Mouse (Mus musculus) kidney, postnatal 10 days (tissue): ENCODE data around the gene Ccdc78.

Experiments used
- DNase-seq: peaks from one replicate; pipeline ENCODE4 v3.0.0; 2021; ENCODE audit warnings: mixed read lengths

Gene Ccdc78

GRCm38 (mm10) chr17:25817662-25818061, 31.3 kb downstream of the Ccdc78 start:
- no peak for DNase-seq

- peak; percentile 29 for DNase-seq
Measured at GRCm38 (mm10) chr17:25818851-25819780, 32.7 kb downstream of the Ccdc78 start.

GRCm38 (mm10) chr17:25823452-25823851, 37.1 kb downstream of the Ccdc78 start, which contains the start of gene Wdr24:
Gene Wdr24 (plus strand): TSS chr17:25823627.
- DNase-seq: peak; percentile 81

DNA sequence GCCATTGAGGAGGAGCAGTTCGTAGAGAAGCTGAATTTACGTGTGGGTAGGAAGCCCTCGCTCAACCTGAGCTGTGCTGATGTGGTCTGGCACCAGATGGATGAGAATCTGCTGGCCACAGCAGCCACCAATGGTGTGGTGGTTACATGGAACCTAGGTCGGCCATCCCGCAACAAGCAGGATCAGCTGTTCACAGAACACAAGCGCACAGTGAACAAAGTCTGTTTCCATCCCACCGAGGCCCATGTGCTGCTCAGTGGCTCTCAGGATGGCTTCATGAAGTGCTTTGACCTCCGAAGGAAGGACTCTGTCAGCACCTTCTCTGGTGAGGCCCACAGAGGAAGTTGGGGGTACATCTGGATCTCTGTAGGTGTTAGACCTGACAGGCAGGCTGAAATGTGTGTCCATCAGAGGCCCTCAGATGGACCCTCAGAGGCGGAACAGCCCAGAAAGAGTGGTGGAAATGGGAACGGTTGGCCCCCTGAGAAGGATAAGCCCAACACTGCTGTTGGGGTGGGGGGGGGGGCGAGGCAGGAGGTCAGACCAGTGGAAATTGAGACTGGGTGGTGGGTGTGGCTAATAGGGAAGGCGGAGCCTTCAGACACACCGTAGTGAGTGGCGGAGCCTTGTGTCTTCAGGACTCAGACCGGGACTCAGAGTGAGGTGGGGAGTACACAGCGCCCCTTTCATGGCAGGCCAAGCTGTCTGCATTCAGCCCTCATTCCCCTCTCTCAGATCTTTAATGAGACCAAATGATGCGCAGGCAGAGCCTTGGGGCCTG, 38.2 kb downstream of the Ccdc78 start:
- DNase-seq: no peak

- DNase-seq: peak; percentile 16
Measured at GRCm38 (mm10) chr17:25825311-25825710, 38.9 kb downstream of the Ccdc78 start.

- DNase-seq: no peak
Measured at GRCm38 (mm10) chr17:25825984-25826570, 39.7 kb downstream of the Ccdc78 start.

GRCm38 (mm10) chr17:25827011-25827410, 40.6 kb downstream of the Ccdc78 start:
- DNase-seq: no peak

DNA sequence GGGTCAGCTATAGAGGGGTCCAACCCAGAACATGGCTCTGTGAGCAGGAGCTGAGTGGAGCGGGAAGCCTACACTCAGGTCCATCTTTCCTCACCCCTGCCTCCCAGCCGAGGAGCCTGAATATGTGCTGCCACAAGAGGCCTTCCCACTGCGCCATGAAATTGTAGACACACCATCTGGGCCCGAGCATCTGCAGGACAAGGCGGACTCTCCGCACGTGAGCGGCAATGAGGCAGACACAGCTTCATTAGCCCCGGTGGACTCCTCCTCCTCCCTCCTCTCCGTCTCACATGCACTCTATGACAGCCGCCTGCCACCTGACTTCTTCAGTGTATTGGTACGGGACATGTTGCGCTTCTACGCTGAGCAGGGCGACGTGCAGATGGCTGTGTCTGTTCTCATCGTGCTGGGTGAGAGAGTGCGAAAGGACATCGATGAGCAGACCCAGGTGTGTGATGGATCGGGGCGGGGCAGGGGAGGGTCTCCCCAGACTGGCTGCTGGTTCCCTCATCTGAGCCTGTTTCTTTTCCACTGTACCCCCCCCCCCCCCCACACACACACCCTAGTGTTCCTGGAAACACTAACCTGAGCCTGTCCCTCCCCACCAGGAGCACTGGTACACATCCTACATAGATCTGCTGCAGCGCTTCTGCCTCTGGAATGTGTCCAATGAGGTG, 41.3 kb downstream of the Ccdc78 start:
- DNase-seq: peak; percentile 25

- DNase-seq: peak; percentile 30
Measured at GRCm38 (mm10) chr17:25828223-25828594, 41.8 kb downstream of the Ccdc78 start.

GRCm38 (mm10) chr17:25828712-25829557, 42.6 kb downstream of the Ccdc78 start, which contains the start of gene Jmjd8:
Gene Jmjd8 (plus strand): TSS chr17:25828867.
- DNase-seq: peak; percentile 89

DNA sequence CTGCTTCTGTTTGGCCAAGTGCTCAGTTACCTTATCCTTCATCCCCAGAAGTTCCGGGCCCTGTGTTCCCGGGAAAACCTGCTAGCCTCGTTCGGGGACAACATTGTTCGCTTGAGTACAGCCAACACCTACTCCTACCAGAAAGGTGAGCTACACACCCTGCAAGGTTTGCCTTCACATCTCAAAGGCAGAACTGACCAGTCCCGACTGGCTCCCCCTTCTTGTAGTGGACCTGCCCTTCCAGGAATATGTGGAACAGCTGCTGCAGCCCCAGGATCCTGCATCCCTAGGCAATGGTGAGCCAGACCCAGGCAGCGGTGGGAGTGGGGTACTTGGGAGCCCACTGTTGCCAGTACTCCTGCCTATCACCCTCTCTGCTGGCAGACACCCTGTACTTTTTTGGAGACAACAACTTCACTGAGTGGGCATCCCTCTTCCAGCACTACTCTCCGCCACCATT, 43.2 kb downstream of the Ccdc78 start:
- DNase-seq: peak; percentile 32

GRCm38 (mm10) chr17:25830200-25830753, 43.9 kb downstream of the Ccdc78 start:
- peak; percentile 13 for DNase-seq

- peak; percentile 29 for DNase-seq
Measured at GRCm38 (mm10) chr17:25830806-25831431, 44.5 kb downstream of the Ccdc78 start.

DNA sequence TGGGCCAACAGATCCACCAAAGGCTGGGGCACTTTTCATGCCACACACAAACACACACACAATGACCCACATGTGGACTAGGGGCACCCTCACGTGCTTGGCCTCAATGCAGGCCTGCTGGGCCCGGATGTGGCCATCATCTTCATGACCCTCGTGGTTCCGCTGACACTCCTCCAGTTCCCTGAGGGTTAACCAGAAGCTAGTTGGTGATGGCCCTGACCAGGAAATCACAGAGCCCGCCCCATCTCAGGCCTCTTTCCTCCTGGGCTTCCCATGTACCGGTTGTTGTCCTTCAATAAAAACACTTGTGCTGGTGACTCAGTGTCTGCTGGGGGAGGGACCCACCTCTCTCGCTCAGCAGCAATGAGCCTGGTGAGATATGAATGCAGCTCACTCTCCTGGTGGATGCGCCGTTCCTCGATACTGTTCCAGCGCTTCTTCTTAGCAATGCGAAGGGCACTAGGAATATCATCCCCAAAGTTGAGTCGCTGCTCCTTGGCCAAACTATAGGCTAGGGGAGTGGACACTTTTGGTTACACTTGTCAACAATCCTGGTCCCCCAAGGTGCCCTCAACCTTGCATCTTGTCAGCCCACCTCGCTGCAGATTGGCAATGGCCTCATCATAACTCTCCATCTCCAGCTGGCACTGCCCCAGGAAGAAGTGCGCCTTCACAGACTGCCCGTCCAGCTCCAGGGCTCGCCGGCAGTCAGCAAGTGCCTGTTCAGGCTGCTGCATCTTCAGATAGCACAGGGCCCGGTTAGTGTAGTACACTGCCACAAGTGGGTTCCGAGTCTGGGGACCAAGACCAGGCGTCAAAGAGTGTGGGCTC, 45.3 kb downstream of the Ccdc78 start:
- peak; percentile 57 for DNase-seq

DNA sequence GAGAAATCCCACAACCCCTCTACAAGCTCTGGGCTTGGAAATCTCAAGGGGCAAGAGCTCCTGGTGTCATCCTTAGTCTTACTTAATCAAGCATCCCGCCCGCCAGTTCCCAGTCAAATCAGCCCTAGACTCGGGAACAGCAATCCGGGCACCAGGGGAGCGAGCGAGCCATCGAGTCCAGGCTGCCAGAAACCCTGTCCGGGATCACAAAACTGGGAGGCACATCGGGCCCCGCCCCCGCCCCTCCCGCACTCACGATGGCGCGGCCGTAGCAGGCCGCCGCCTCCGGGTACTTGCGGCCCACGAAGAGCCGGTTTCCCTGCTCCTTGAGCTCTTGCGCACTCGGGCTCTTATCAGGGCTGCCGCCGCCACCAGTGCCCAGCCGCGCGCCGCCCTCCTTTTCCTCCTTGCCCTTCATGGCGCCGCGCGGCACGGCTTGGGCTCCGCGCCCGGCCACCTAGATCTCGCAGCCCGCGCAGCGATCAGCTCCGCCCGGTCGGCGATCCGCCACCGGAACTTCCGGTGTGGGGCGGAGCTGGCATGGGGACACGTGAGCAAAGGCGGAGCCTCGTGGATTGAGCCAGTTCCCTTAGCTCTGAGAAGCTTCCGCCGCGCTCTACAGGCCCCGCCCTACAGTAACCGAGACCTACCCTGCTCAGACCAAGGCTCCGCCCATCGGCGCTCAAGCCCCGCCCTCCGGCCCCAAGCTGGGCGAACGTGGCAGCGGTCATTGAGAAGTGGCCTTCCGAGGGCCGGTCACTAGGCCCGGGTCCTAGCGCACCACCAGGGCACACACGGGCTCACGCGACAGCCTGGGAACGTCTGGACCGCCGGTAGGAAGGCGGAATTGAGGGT, 46.3 kb downstream of the Ccdc78 start:
- peak; percentile 100 for DNase-seq

- peak; percentile 97 for DNase-seq
Measured at GRCm38 (mm10) chr17:25833291-25833663, 46.9 kb downstream of the Ccdc78 start, which contains the start of gene Stub1. Gene Stub1 (minus strand): TSS chr17:25833404.

- DNase-seq: peak; percentile 58
Measured at GRCm38 (mm10) chr17:25833961-25834594, 47.7 kb downstream of the Ccdc78 start.

GRCm38 (mm10) chr17:25834595-25835222, 48.3 kb downstream of the Ccdc78 start:
- DNase-seq: peak; percentile 34
